21 mouse cellular contexts compared by ENCODE assay signal in the genomic region with DNA sequence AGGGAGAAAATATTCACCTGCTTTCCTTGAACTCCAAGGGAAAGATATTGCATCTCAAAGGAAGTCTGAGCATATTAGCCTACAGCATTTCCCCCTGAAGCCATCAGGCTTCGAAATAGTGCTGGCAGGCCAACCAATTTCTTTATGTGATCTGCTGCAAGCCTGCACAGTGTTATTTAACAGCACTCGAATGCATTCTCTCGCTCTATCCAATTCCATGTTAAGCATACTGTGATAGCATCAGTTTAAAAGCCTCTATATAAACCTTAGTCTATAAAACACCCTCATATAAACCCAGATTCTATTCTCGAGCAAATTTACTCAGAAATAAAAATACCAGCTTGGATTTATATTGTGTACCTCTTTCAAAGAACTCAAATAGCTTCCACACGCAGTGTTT.
A peak's percentile ranks its signal among the peaks of the same experiment; 100 is the strongest.
DNase-seq lines count a peak whose midpoint lies in the region; ATAC-seq and TF ChIP-seq lines count a peak whose summit lies in the region.
"Had no signal": no experiment of that assay in that cellular context is flagged by ENCODE, and none has a peak within 500 bp of the region (broad histone marks: within the 10 kb centered on the region; RNA-seq: fewer than 3 reads in every experiment).

No protein-coding gene starts in this region.

- no peaks in the 10 kb centered on the region for H3K27me3 ChIP-seq in forebrain, embryonic 14.5 days (replicated peaks; ENCODE audit: control insufficient read depth, insufficient read depth, low read length)
- H3K27me3 ChIP-seq in forebrain, embryonic 16.5 days (replicated peaks; ENCODE audit: control insufficient read depth, insufficient read depth, low read length): no peaks in the 10 kb centered on the region
- no peaks in the 10 kb centered on the region for H3K27me3 ChIP-seq in midbrain, embryonic 14.5 days (ENCODE audit: control insufficient read depth, insufficient read depth, low read length)
- no peaks in the 10 kb centered on the region for H3K27me3 ChIP-seq in midbrain, embryonic 11.5 days (ENCODE audit: control insufficient read depth, insufficient read depth, low read length)
- H3K27me3 ChIP-seq: hindbrain, embryonic 12.5 days had no signal

- H3K27ac ChIP-seq in forebrain, embryonic 14.5 days (ENCODE audit: low read depth, low read length): no peak overlapping the region
- H3K27ac ChIP-seq in forebrain, embryonic 16.5 days (ENCODE audit: low read length): no peak overlapping the region
- peak overlapping the region; percentile 69 for H3K27ac ChIP-seq in layer of hippocampus, adult 2 months
- H3K27ac ChIP-seq in midbrain, embryonic 14.5 days (replicated peaks; ENCODE audit: low read depth, low read length): no peak overlapping the region
- H3K27ac ChIP-seq in midbrain, embryonic 11.5 days (ENCODE audit: low read depth, low read length): no peak overlapping the region
- H3K27ac ChIP-seq in gastrocnemius, adult 2 months: no peak overlapping the region
- H3K27ac ChIP-seq: forebrain, embryonic 10.5 days; hindbrain, embryonic 12.5 days had no signal

- TF ChIP-seq POLR2A in brain, embryonic 14.5 days (IDR thresholded peaks at IDR 0.05; ENCODE audit: borderline replicate concordance, extremely low read depth, insufficient read depth, insufficient read length, poor library complexity, severe bottlenecking): no peak

- 64% methylated on average over 5 of the region's 5 CpGs for WGBS in forebrain, embryonic 14.5 days
- WGBS in forebrain, embryonic 16.5 days: 63% methylated on average over 5 of the region's 5 CpGs
- WGBS in midbrain, embryonic 14.5 days: 79% methylated on average over 5 of the region's 5 CpGs
- WGBS in midbrain, embryonic 11.5 days: 89% methylated on average over 5 of the region's 5 CpGs

- H3K36me3 ChIP-seq in forebrain, embryonic 14.5 days (ENCODE audit: control insufficient read depth, insufficient read depth, low read length): no peaks in the 10 kb centered on the region
- no peaks in the 10 kb centered on the region for H3K36me3 ChIP-seq in forebrain, embryonic 16.5 days (ENCODE audit: control insufficient read depth, insufficient read depth)
- no peaks in the 10 kb centered on the region for H3K36me3 ChIP-seq in midbrain, embryonic 14.5 days (ENCODE audit: control insufficient read depth, insufficient read depth, low read length)
- H3K36me3 ChIP-seq in midbrain, embryonic 11.5 days (ENCODE audit: control insufficient read depth, insufficient read depth, low read length): no peaks in the 10 kb centered on the region
- H3K36me3 ChIP-seq: forebrain, embryonic 10.5 days; hindbrain, embryonic 12.5 days had no signal

- H3K4me3 ChIP-seq in forebrain, embryonic 14.5 days (ENCODE audit: low read depth, low read length): no peak overlapping the region
- no peak overlapping the region for H3K4me3 ChIP-seq in forebrain, embryonic 16.5 days (replicated peaks; ENCODE audit: low read length)
- H3K4me3 ChIP-seq in layer of hippocampus, adult 2 months: no peak overlapping the region
- H3K4me3 ChIP-seq in midbrain, embryonic 14.5 days (replicated peaks; ENCODE audit: low read depth, low read length): no peak overlapping the region
- H3K4me3 ChIP-seq in midbrain, embryonic 11.5 days (ENCODE audit: low read depth, low read length): no peak overlapping the region
- H3K4me3 ChIP-seq in gastrocnemius, adult 2 months: no peak overlapping the region
- H3K4me3 ChIP-seq: forebrain, embryonic 10.5 days; hindbrain, embryonic 12.5 days had no signal

- no peak overlapping the region for H3K9ac ChIP-seq in forebrain, embryonic 14.5 days (ENCODE audit: low read length)
- no peak overlapping the region for H3K9ac ChIP-seq in forebrain, embryonic 16.5 days (replicated peaks; ENCODE audit: low read depth, low read length)
- H3K9ac ChIP-seq in midbrain, embryonic 14.5 days (replicated peaks; ENCODE audit: low read length): no peak overlapping the region
- no peak overlapping the region for H3K9ac ChIP-seq in midbrain, embryonic 11.5 days (ENCODE audit: low read length)
- H3K9ac ChIP-seq: forebrain, postnatal 0 days; hindbrain, embryonic 12.5 days had no signal

- no peaks in the 10 kb centered on the region for H3K9me3 ChIP-seq in forebrain, embryonic 14.5 days (replicated peaks; ENCODE audit: control insufficient read depth, low read length)
- H3K9me3 ChIP-seq in forebrain, embryonic 16.5 days (ENCODE audit: control insufficient read depth, low read length): no peaks in the 10 kb centered on the region
- no peaks in the 10 kb centered on the region for H3K9me3 ChIP-seq in midbrain, embryonic 14.5 days (ENCODE audit: control insufficient read depth, low read length)
- H3K9me3 ChIP-seq in midbrain, embryonic 11.5 days (ENCODE audit: control insufficient read depth, low read length): no peaks in the 10 kb centered on the region
- H3K9me3 ChIP-seq: forebrain, embryonic 10.5 days; hindbrain, embryonic 12.5 days had no signal

- no peak for ATAC-seq in forebrain, embryonic 14.5 days
- ATAC-seq in forebrain, embryonic 16.5 days: no peak
- ATAC-seq in midbrain, embryonic 14.5 days (ENCODE audit: low FRiP score, low TSS enrichment): no peak
- no peak for ATAC-seq in midbrain, embryonic 11.5 days (ENCODE audit: low FRiP score)
- ATAC-seq: activated CD4-positive, CD25-positive, alpha-beta regulatory T cell, adult 4 months; forebrain, postnatal 0 days; hindbrain, embryonic 16.5 days had no signal

- DNase-seq in forebrain, embryonic 14.5 days (ENCODE audit: low spot score): peak; percentile 14
- DNase-seq in layer of hippocampus, adult 2 months (ENCODE audit: low spot score in 2 of 2): no peak
- DNase-seq in layer of hippocampus, adult 11-12 months (ENCODE audit: low spot score): no peak
- peak; percentile 33 for DNase-seq in midbrain, embryonic 14.5 days
- DNase-seq in midbrain, embryonic 11.5 days (ENCODE audit: low spot score, missing footprints): no peak
- peak; percentile 48 for DNase-seq in brain, embryonic 14.5 days (ENCODE audit: low read depth)
- DNase-seq in gastrocnemius, adult 2 months: no peak
- DNase-seq: adrenal gland, adult 8-10 months; adrenal gland, postnatal 25 days; cerebellum, adult 18-20 months; cerebellum, adult 9-10 months; cerebellum, postnatal 14 days; forebrain, postnatal 0 days; gastrocnemius, postnatal 14 days; heart, adult 11 months had no signal

- no peak for TF ChIP-seq CTCF in layer of hippocampus, adult 2 months (conservative IDR thresholded peaks at IDR 0.05)
- TF ChIP-seq CTCF in brain, embryonic 14.5 days (IDR thresholded peaks at IDR 0.05; ENCODE audit: borderline replicate concordance, extremely low read depth, insufficient read depth, insufficient read length): no peak
- TF ChIP-seq CTCF in gastrocnemius, adult 2 months (IDR thresholded peaks at IDR 0.05): no peak

- H3K4me2 ChIP-seq in forebrain, embryonic 14.5 days (ENCODE audit: low read length): no peak overlapping the region
- no peak overlapping the region for H3K4me2 ChIP-seq in forebrain, embryonic 16.5 days (ENCODE audit: low read length)
- H3K4me2 ChIP-seq in midbrain, embryonic 14.5 days (ENCODE audit: low read length): no peak overlapping the region
- no peak overlapping the region for H3K4me2 ChIP-seq in midbrain, embryonic 11.5 days
- H3K4me2 ChIP-seq: heart, embryonic 11.5 days; hindbrain, embryonic 12.5 days had no signal

- intact Hi-C loops in gastrocnemius, adult 2 months (cut with DNase I): no loop called here

- peaks cover 12% of the 10 kb centered on the region for H3K4me1 ChIP-seq in forebrain, embryonic 14.5 days (ENCODE audit: control insufficient read depth, insufficient read depth, low read length)
- peaks cover 22% of the 10 kb centered on the region for H3K4me1 ChIP-seq in forebrain, embryonic 16.5 days (replicated peaks; ENCODE audit: control insufficient read depth, insufficient read depth, low read length)
- peaks cover 15% of the 10 kb centered on the region for H3K4me1 ChIP-seq in midbrain, embryonic 14.5 days (ENCODE audit: control insufficient read depth, insufficient read depth, low read length)
- H3K4me1 ChIP-seq in midbrain, embryonic 11.5 days (ENCODE audit: control insufficient read depth, insufficient read depth, low read length): peaks cover 6% of the 10 kb centered on the region; the same call in 1 of the 2 replicates

Comparison
In these comparisons a context has a peak if more than half of its experiments do, and no peak if none do; other contexts are left out.
1. DNase-seq: peak in forebrain, embryonic 14.5 days (single experiment), midbrain, embryonic 14.5 days (single experiment) and brain, embryonic 14.5 days (single experiment); none in layer of hippocampus, adult 2 months (0 of 2), layer of hippocampus, adult 11-12 months (single experiment), midbrain, embryonic 11.5 days (single experiment) and gastrocnemius, adult 2 months (single experiment).